Mouse (Mus musculus): ENCODE results near the gene Hist2h2bb. TPM values are rescaled to one million over a fixed set of nuclear protein-coding genes. Genes with fewer than 3 reads are reported as not detected.

Gene Hist2h2bb
- polyA plus RNA-seq, 1 experiment from 2014 or later: 14.8 TPM

DNA sequence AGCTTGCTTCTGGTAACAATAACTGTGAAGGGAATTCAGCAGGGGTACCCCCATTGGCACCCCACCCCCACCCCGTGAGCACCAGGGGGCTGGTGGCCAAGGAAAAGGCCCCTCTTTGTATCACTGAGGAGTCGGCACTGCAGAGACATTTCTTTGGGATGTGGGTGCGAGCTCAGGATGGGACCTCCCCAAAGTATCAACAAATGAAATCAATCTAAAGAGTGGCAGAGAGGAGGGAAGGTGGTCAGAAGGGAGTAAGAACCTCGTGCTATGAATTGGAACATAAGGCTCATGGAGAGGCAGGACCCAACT lies 20.6 kb upstream of the Hist2h2bb start:
- Histone ChIP-seq H3K4me2 (replicated peaks; ENCODE audit: low read depth, low read length) (peak overlapping the region; percentile 55), H3K36me3 (ENCODE audit: insufficient read depth, low read length) (no peaks in the 10 kb centered on the region), H3K4me1 (ENCODE audit: insufficient read depth, low read length) (peaks cover 31% of the 10 kb centered on the region), H3K27ac (ENCODE audit: low read length) (peak overlapping the region; percentile 66), H3K9ac (replicated peaks; ENCODE audit: low read length) (peak overlapping the region; percentile 52), H3K27me3 (ENCODE audit: insufficient read depth, low read length) (no peaks in the 10 kb centered on the region), H3K4me3 (ENCODE audit: low read length) (peak overlapping the region; percentile 49), H3K9me3 (ENCODE audit: low read length) (no peaks in the 10 kb centered on the region)
- ATAC-seq (ENCODE audit: low FRiP score, low TSS enrichment): no peak
- WGBS: 52% methylated on average over 4 of the region's 4 CpGs

GRCm38 (mm10) chr3:96250890-96251289 lies 18.7 kb upstream of the Hist2h2bb start:
- Histone ChIP-seq H3K4me1 (ENCODE audit: insufficient read depth, low read length) (peaks cover 28% of the 10 kb centered on the region), H3K9me3 (ENCODE audit: low read length) (no peaks in the 10 kb centered on the region), H3K4me2 (replicated peaks; ENCODE audit: low read depth, low read length) (no peak overlapping the region), H3K36me3 (ENCODE audit: insufficient read depth, low read length) (no peaks in the 10 kb centered on the region), H3K4me3 (ENCODE audit: low read length) (no peak overlapping the region), H3K27me3 (ENCODE audit: insufficient read depth, low read length) (no peaks in the 10 kb centered on the region), H3K9ac (replicated peaks; ENCODE audit: low read length) (no peak overlapping the region), H3K27ac (ENCODE audit: low read length) (no peak overlapping the region)
- ATAC-seq (ENCODE audit: low FRiP score, low TSS enrichment): no peak
- WGBS: 46% methylated on average over 3 of the region's 3 CpGs

GRCm38 (mm10) chr3:96251787-96252186 lies 17.8 kb upstream of the Hist2h2bb start:
- Histone ChIP-seq H3K4me3 (ENCODE audit: low read length) (no peak overlapping the region), H3K4me2 (replicated peaks; ENCODE audit: low read depth, low read length) (no peak overlapping the region), H3K27ac (ENCODE audit: low read length) (no peak overlapping the region), H3K27me3 (ENCODE audit: insufficient read depth, low read length) (no peaks in the 10 kb centered on the region), H3K9me3 (ENCODE audit: low read length) (no peaks in the 10 kb centered on the region), H3K36me3 (ENCODE audit: insufficient read depth, low read length) (no peaks in the 10 kb centered on the region), H3K4me1 (ENCODE audit: insufficient read depth, low read length) (peaks cover 32% of the 10 kb centered on the region), H3K9ac (replicated peaks; ENCODE audit: low read length) (no peak overlapping the region)
- ATAC-seq (ENCODE audit: low FRiP score, low TSS enrichment): no peak
- 83% methylated on average over 3 of the region's 3 CpGs for WGBS

GRCm38 (mm10) chr3:96254683-96255355 lies 14.7 kb upstream of the Hist2h2bb start:
- ATAC-seq (ENCODE audit: low FRiP score, low TSS enrichment): no peak
- no peak overlapping the region for H3K4me2 ChIP-seq (replicated peaks; ENCODE audit: low read depth, low read length)

DNA sequence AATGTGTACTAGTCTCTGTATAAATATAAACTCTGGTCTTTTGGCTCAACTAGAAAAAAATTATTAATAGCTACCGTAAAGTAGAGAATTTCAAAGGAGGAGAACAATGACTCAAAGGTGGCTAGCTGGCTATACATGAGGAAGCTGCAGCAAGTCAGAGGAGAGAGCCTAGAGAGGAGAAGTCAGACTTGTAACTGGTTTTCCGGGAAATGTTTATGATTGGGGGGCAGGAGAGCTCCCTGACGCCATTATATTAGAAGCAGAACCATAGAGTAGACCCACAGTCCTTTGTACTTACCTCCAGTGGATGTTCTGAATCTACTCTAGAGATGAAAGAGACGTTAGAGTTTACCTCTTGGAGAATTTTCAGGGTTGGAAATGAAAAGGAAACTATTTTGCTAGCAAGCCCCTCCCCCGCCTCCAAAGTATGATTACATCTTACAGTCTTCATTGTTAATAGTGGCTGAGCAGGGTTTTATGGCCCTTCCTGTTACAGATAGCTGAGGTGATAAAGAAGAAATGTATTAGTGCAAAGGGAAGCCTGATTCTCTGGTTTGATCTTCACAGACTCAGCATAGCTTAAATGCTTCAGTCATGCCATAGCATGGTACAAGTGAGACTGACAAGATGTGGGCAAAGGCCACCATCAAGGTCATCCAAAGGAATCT lies 13.5 kb upstream of the Hist2h2bb start:
- Histone ChIP-seq H3K9me3 (ENCODE audit: low read length) (no peaks in the 10 kb centered on the region), H3K4me3 (ENCODE audit: low read length) (no peak overlapping the region), H3K4me1 (ENCODE audit: insufficient read depth, low read length) (peaks cover 8% of the 10 kb centered on the region; the same call in 1 of the 2 replicates), H3K9ac (replicated peaks; ENCODE audit: low read length) (no peak overlapping the region), H3K27me3 (ENCODE audit: insufficient read depth, low read length) (no peaks in the 10 kb centered on the region), H3K4me2 (replicated peaks; ENCODE audit: low read depth, low read length) (0 out of 2 replicates have a peak overlapping the region, but pooled peaks have one; percentile 5), H3K36me3 (ENCODE audit: insufficient read depth, low read length) (no peaks in the 10 kb centered on the region), H3K27ac (ENCODE audit: low read length) (no peak overlapping the region)
- WGBS: 66% methylated on average over 5 of the region's 5 CpGs
- ATAC-seq (ENCODE audit: low FRiP score, low TSS enrichment): no peak

More at GRCm38 (mm10) chr3:96254683-96255355, 14.7 kb upstream of the Hist2h2bb start:
- WGBS: 52% methylated on average over 10 of the region's 10 CpGs
- H3K27ac ChIP-seq (ENCODE audit: low read length): no peak overlapping the region
- peaks cover 11% of the 10 kb centered on the region; the same call in 1 of the 2 replicates for H3K4me1 ChIP-seq (ENCODE audit: insufficient read depth, low read length)
- H3K27me3 ChIP-seq (ENCODE audit: insufficient read depth, low read length): no peaks in the 10 kb centered on the region
- no peak overlapping the region for H3K4me3 ChIP-seq (ENCODE audit: low read length)
- H3K9ac ChIP-seq (replicated peaks; ENCODE audit: low read length): no peak overlapping the region; the same call in 1 of the 2 replicates
- H3K9me3 ChIP-seq (ENCODE audit: low read length): no peaks in the 10 kb centered on the region
- no peaks in the 10 kb centered on the region for H3K36me3 ChIP-seq (ENCODE audit: insufficient read depth, low read length)

- no peak overlapping the region for H3K4me3 ChIP-seq (ENCODE audit: low read length)
- no peak overlapping the region for H3K27ac ChIP-seq (ENCODE audit: low read length)
- no peak for ATAC-seq (ENCODE audit: low FRiP score, low TSS enrichment)
- H3K4me1 ChIP-seq (ENCODE audit: insufficient read depth, low read length): peaks cover 16% of the 10 kb centered on the region
- H3K9me3 ChIP-seq (ENCODE audit: low read length): no peaks in the 10 kb centered on the region
- WGBS: 74% methylated on average over 3 of the region's 3 CpGs
- no peaks in the 10 kb centered on the region for H3K27me3 ChIP-seq (ENCODE audit: insufficient read depth, low read length)
- no peak overlapping the region for H3K4me2 ChIP-seq (replicated peaks; ENCODE audit: low read depth, low read length)
- no peak overlapping the region for H3K9ac ChIP-seq (replicated peaks; ENCODE audit: low read length)
- no peaks in the 10 kb centered on the region for H3K36me3 ChIP-seq (ENCODE audit: insufficient read depth, low read length)
Observed at GRCm38 (mm10) chr3:96257190-96257589, 12.4 kb upstream of the Hist2h2bb start.

GRCm38 (mm10) chr3:96260220-96260619 lies 9.3 kb upstream of the Hist2h2bb start:
- Histone ChIP-seq H3K27ac (ENCODE audit: low read length) (no peak overlapping the region), H3K4me1 (ENCODE audit: insufficient read depth, low read length) (peaks cover 25% of the 10 kb centered on the region), H3K4me3 (ENCODE audit: low read length) (no peak overlapping the region), H3K9me3 (ENCODE audit: low read length) (no peaks in the 10 kb centered on the region), H3K9ac (replicated peaks; ENCODE audit: low read length) (no peak overlapping the region), H3K4me2 (replicated peaks; ENCODE audit: low read depth, low read length) (no peak overlapping the region), H3K36me3 (ENCODE audit: insufficient read depth, low read length) (no peaks in the 10 kb centered on the region), H3K27me3 (ENCODE audit: insufficient read depth, low read length) (no peaks in the 10 kb centered on the region)
- WGBS: 91% methylated on average over 5 of the region's 5 CpGs
- ATAC-seq (ENCODE audit: low FRiP score, low TSS enrichment): no peak

- peaks cover 20% of the 10 kb centered on the region for H3K4me1 ChIP-seq (ENCODE audit: insufficient read depth, low read length)
- no peaks in the 10 kb centered on the region for H3K27me3 ChIP-seq (ENCODE audit: insufficient read depth, low read length)
- peak overlapping the region; percentile 85 for H3K9ac ChIP-seq (replicated peaks; ENCODE audit: low read length)
- H3K27ac ChIP-seq (ENCODE audit: low read length): peak overlapping the region; percentile 99
- H3K9me3 ChIP-seq (ENCODE audit: low read length): no peaks in the 10 kb centered on the region
- no peak for ATAC-seq (ENCODE audit: low FRiP score, low TSS enrichment)
- WGBS: 60% methylated on average over 3 of the region's 3 CpGs
- peak overlapping the region; percentile 55 for H3K4me3 ChIP-seq (ENCODE audit: low read length)
- H3K4me2 ChIP-seq (replicated peaks; ENCODE audit: low read depth, low read length): peak overlapping the region; percentile 79
- no peaks in the 10 kb centered on the region for H3K36me3 ChIP-seq (ENCODE audit: insufficient read depth, low read length)
Observed at GRCm38 (mm10) chr3:96261623-96262022, 7.9 kb upstream of the Hist2h2bb start.

DNA sequence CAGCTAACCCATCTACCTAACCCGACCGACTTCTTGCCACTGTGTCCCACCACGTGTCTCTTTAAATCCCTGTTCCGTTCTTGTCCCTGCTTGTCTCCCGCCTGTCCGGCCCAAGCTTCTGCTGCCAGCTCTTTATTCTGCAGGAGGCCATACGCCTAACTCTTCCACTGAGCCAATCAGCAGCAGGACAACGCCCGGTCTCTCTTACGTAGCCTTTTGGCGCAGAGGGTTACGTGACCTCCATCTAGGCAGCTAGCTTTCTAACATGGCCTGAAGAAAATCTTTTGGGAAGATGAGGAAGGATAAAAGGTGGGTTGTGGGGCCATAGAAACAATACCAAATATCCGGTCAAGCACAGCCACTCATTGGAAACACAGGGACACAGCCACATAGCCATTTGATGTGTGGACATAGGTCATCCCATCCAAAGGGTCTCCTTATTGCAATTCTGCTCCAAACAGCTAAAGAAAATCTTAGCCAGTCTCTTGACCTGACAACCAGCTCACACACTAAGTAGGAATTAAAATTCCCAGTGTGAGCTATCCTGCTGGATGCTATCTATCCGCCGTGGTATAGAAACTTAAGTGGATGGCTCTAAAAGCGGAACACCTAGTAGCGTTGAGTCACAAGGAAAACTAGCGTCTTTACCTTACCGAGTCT lies 7.2 kb upstream of the Hist2h2bb start:
- H3K36me3 ChIP-seq (ENCODE audit: insufficient read depth, low read length): no peaks in the 10 kb centered on the region
- H3K4me2 ChIP-seq (replicated peaks; ENCODE audit: low read depth, low read length): peak overlapping the region; percentile 79
- H3K4me3 ChIP-seq (ENCODE audit: low read length): peak overlapping the region; percentile 55
- peak; percentile 87 for ATAC-seq (ENCODE audit: low FRiP score, low TSS enrichment)
- H3K9me3 ChIP-seq (ENCODE audit: low read length): no peaks in the 10 kb centered on the region
- peaks cover 23% of the 10 kb centered on the region for H3K4me1 ChIP-seq (ENCODE audit: insufficient read depth, low read length)
- no peaks in the 10 kb centered on the region for H3K27me3 ChIP-seq (ENCODE audit: insufficient read depth, low read length)
- H3K27ac ChIP-seq (ENCODE audit: low read length): peak overlapping the region; percentile 99
- H3K9ac ChIP-seq (replicated peaks; ENCODE audit: low read length): peak overlapping the region; percentile 85
- WGBS: under 1% methylated on average over 19 of the region's 19 CpGs

Data from kidney, embryonic 16.5 days (tissue).